Mouse (Mus musculus): ENCODE measurements around the gene Tstd3.
"Not testable (repeated sequence)": the region's sequence is repeated elsewhere in the genome, so short reads cannot be mapped to it uniquely, and the experiment has no call there.

The Tstd3 gene

GRCm38 (mm10) chr4:21744142-21744541, 22.9 kb downstream of the Tstd3 start:
- not testable (repeated sequence) for DNase-seq

DNA sequence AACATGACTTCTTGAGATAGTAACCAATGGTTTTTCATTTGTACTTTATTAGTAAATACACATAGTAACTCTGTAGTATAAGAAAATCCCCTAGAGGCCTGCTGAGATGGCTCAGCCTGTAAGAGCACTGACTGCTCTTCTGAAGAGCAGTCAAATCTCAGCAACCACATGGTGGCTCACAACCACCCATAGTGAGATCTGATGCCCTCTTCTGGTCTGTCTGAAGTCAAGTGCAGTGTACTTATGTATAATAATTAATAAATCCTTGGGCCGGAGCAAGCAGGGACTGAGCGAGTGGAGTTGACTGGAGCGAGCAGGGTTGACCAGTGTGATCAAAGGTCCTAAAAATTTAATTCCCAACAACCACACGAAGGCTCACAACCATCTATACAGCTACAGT, 27.8 kb downstream of the Tstd3 start:
- DNase-seq = no peak

GRCm38 (mm10) chr4:21727615-21728165, 39.3 kb downstream of the Tstd3 start, which contains the start of gene Ccnc:
Gene Ccnc, plus strand, starts transcription at chr4:21727701.
- peak; percentile 92 for DNase-seq

DNA sequence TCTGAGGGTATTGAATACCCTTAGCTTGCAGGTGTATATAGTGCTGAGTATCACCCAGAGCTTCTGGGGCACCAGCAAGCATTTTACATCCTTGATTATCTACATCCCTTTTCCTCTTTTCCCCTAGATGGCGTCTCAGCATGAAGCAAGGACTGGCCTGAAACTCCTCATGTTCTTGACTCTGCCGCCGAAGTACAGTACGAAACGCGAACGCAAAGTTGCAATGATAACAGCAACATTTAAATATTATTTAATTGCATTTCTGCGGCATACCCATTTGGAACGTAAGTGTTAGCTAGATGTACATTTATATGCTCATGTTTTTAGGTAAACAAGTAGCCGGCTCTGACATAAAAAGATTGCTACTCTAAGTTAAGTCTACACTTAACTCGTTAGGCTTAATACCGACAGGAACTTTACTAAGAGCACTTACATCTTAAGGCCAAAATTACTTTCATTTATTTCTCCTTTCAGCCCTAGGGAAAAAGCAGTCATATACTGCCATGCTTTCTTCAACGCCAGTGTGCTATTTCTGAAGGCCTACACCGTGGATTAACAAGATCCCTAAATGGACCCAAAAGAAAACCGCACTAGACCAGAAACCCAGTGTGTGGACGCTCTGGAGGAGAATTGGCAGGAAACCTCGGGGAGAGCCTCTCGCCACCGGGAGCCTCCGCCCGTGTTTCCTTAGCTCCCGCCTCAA, 39.9 kb downstream of the Tstd3 start:
- peak; percentile 47 for DNase-seq

- no peak for DNase-seq
Measured at GRCm38 (mm10) chr4:21722752-21723334, 44.2 kb downstream of the Tstd3 start.

DNA sequence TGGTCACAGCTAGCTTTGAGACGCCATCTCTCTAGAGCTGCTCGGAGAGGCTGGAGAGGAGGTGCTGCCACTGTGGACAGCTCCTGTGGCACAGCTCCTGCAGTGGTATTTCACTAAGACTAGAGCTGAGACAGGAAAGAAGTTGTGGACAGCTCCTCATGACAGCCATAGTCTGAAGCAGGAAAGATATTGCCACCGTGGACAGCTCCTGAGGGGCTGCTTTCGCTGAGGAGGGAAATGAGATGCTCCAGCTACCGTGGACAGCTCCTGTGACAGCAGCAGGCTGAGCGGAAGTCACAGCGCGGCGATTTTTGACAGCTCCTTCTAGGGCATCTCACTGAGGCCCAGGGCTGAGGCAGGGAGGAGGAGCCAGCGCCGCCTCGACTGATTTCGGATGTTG, 54.9 kb downstream of the Tstd3 start:
- DNase-seq = peak; percentile 71

All from thymus, postnatal 14 days (tissue).